Mouse (Mus musculus): Measurements from ENCODE around the gene Ntn1.

Ntn1 gene

GRCm38 (mm10) chr11:68321417-68321816, 79.2 kb downstream of the Ntn1 start:
- DNase-seq = no peak

- no peak for DNase-seq
These were observed 85.0 kb downstream of the Ntn1 start for GRCm38 (mm10) chr11:68315551-68316130.

GRCm38 (mm10) chr11:68313861-68314260, 86.8 kb downstream of the Ntn1 start:
- no peak for DNase-seq

- no peak for DNase-seq
These were observed 87.6 kb downstream of the Ntn1 start for GRCm38 (mm10) chr11:68313065-68313464.

GRCm38 (mm10) chr11:68308911-68309580, 91.6 kb downstream of the Ntn1 start:
- no peak for DNase-seq

GRCm38 (mm10) chr11:68305997-68306396, 94.6 kb downstream of the Ntn1 start:
- DNase-seq = no peak

GRCm38 (mm10) chr11:68302323-68302722, 98.3 kb downstream of the Ntn1 start:
- DNase-seq = no peak

- no peak for DNase-seq
These were observed 99.0 kb downstream of the Ntn1 start for GRCm38 (mm10) chr11:68301660-68302059.

GRCm38 (mm10) chr11:68295474-68295873, 105.1 kb downstream of the Ntn1 start:
- no peak for DNase-seq

GRCm38 (mm10) chr11:68290631-68291030, 110.0 kb downstream of the Ntn1 start:
- no peak for DNase-seq

- no peak for DNase-seq
These were observed 113.3 kb downstream of the Ntn1 start for GRCm38 (mm10) chr11:68287331-68287730.

GRCm38 (mm10) chr11:68286142-68286808, 114.3 kb downstream of the Ntn1 start:
- DNase-seq = no peak

- DNase-seq = no peak
These were observed 114.9 kb downstream of the Ntn1 start for GRCm38 (mm10) chr11:68285754-68286141.

- DNase-seq = no peak
These were observed 120.6 kb downstream of the Ntn1 start for GRCm38 (mm10) chr11:68280001-68280510.

GRCm38 (mm10) chr11:68276945-68277344, 123.7 kb downstream of the Ntn1 start:
- no peak for DNase-seq

GRCm38 (mm10) chr11:68274331-68274811, 126.3 kb downstream of the Ntn1 start:
- DNase-seq = no peak

GRCm38 (mm10) chr11:68273855-68274254, 126.8 kb downstream of the Ntn1 start:
- DNase-seq = no peak

- DNase-seq = no peak
These were observed 129.7 kb downstream of the Ntn1 start for GRCm38 (mm10) chr11:68270730-68271467.

GRCm38 (mm10) chr11:68264276-68264675, 136.3 kb downstream of the Ntn1 start:
- DNase-seq = no peak

- no peak for DNase-seq
These were observed 137.5 kb downstream of the Ntn1 start for GRCm38 (mm10) chr11:68263100-68263499.

- DNase-seq = no peak
These were observed 139.3 kb downstream of the Ntn1 start for GRCm38 (mm10) chr11:68261162-68261892.

- DNase-seq = no peak
These were observed 140.2 kb downstream of the Ntn1 start for GRCm38 (mm10) chr11:68260399-68260798.
